Mouse (Mus musculus) adrenal gland, adult 8-10 months (tissue): ENCODE results near the gene Gm5431. TPM values are rescaled to one million over a fixed set of nuclear protein-coding genes. Genes with fewer than 3 reads are reported as not detected.

Experiments
- total RNA-seq, 4 experiments: library from RNA; stranded (reverse); gene quantifications; 2 replicates each; pipeline ENCODE4 v1.2.4; 2022

Gm5431 gene
- total RNA-seq, 4 experiments from 2014 or later = 1.4 to 2.8 (median 2.6) TPM

Other genes starting within 250 kb of the Gm5431 start
- 100 to 1,000 TPM; 568 to 660 (median 629) TPM for gene Rack1, start 101.9 kb downstream of the Gm5431 start, total RNA-seq
- 10 to 100 TPM; 35.5 to 69.9 (median 49.8) TPM for gene Trim41, start 84.9 kb downstream of the Gm5431 start, total RNA-seq
- gene Trim7, start 76.1 kb downstream of the Gm5431 start, total RNA-seq = 10 to 100 TPM; 10.1 to 14.9 (median 10.9) TPM
- 1 to 10 TPM; 2.9 to 3.5 (median 3.3) TPM for gene Gm12184, start 75.6 kb downstream of the Gm5431 start, total RNA-seq
- 10 to 100 TPM; 21.0 to 26.7 (median 25.2) TPM for gene Irgm1, start 30.5 kb downstream of the Gm5431 start, total RNA-seq
- gene Psme2b, start 44.0 kb upstream of the Gm5431 start, total RNA-seq = 10 to 100 TPM in 1 of 4 experiments, 1 to 10 TPM in 3; 6.8 to 10.7 (median 8.6) TPM
- under 1 TPM in 3 of 4 experiments, not detected in 1; 0.11 to 0.14 (median 0.12) TPM for gene Olfr56, start 76.7 kb upstream of the Gm5431 start, total RNA-seq
- 1 to 10 TPM; 2.3 to 4.5 (median 3.0) TPM for gene 9930111J21Rik1, start 77.2 kb upstream of the Gm5431 start, total RNA-seq
- gene Gm12185, start 90.0 kb upstream of the Gm5431 start, total RNA-seq = 1 to 10 TPM; 2.3 to 4.4 (median 3.2) TPM
- gene Tgtp1, start 92.0 kb upstream of the Gm5431 start, total RNA-seq = 1 to 10 TPM; 3.2 to 5.3 (median 4.2) TPM
- gene 9930111J21Rik2, start 149.0 kb upstream of the Gm5431 start, total RNA-seq = 1 to 10 TPM; 3.1 to 6.9 (median 3.9) TPM
- 1 to 10 TPM; 1.5 to 6.8 (median 3.8) TPM for gene Tgtp2, start 162.0 kb upstream of the Gm5431 start, total RNA-seq
- 1 to 10 TPM; 4.4 to 7.4 (median 6.7) TPM for gene Ifi47, start 174.4 kb upstream of the Gm5431 start, total RNA-seq
- 1 to 10 TPM; 1.8 to 5.0 (median 3.1) TPM for gene Olfr1396, start 212.7 kb upstream of the Gm5431 start, total RNA-seq
- not detected for gene Olfr1395, start 240.1 kb upstream of the Gm5431 start, total RNA-seq